Mouse (Mus musculus): Measurements from ENCODE around the gene Tox2. TPM values are rescaled to one million over a fixed set of nuclear protein-coding genes. Genes with fewer than 3 reads are reported as not detected.
A peak's percentile ranks its signal among the peaks of the same experiment; 100 is the strongest.

The Tox2 gene
- 35.0 and 35.5 TPM in 2 replicates for polyA plus RNA-seq (2014; fragmentation: Nextera tagmentation; extraction: Ambion mirVana)

DNA sequence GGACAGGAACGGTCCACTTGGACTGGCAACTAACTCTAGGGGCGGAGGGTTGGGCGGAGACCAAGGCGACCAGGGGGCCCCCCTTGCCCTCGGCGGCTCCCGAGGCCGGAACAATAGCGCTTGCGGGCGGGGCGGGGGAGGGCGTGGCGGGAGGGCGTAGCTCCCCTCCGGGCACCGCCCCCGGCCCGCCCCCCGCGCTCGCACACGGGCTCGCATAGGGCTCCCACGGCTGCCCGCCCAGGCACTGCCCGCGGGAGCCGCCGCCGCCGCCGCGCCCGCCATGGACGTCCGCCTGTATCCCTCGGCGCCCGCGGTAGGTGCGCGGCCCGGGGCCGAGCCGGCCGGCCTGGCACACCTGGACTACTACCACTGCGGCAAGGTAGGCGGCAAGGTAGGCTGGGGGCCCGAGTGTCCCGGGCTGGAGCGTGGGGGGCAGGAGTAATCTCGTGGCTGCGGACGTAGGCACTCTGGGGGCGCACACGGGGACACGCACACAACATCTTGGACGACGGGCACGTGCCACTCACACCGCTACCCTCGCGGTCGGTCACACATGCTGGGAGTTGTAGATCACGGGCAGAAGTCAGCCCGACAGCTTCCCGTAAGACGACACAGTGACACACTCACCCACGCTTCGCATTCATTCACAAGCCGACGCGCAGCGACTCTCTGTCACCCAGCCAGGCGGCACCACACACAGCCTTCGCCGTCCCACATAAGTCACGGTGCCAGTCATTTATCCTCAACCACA lies at the start of gene Tox2:
Gene Tox2, plus strand, starts transcription at position 242 of the 751 bp plus-strand sequence.
- peak; percentile 87 for ATAC-seq (replicated peaks; ENCODE audit: low FRiP score)
- Histone ChIP-seq H3K4me2 (ENCODE audit: low read depth, low read length, severe bottlenecking) (peak within 1 kb of the TSS; percentile 89), H3K9me3 (ENCODE audit: control insufficient read depth, low read length) (no peaks in the 10 kb centered on the region; the same call in 1 of the 2 replicates), H3K27ac (ENCODE audit: low read depth, low read length) (peak within 1 kb of the TSS; percentile 50; the same call in 1 of the 2 replicates), H3K4me3 (ENCODE audit: low read depth, low read length) (peak within 1 kb of the TSS; percentile 67), H3K36me3 (ENCODE audit: control insufficient read depth, insufficient read depth, low read length) (no peaks in the 10 kb centered on the region), H3K27me3 (ENCODE audit: control insufficient read depth, insufficient read depth, low read length) (peaks cover 6% of the 10 kb centered on the region), H3K4me1 (replicated peaks; ENCODE audit: control insufficient read depth, insufficient read depth, low read length) (peaks cover 19% of the 10 kb centered on the region), H3K9ac (ENCODE audit: low read length) (peak within 1 kb of the TSS; percentile 80)
- WGBS, result under 1% methylated on average over 74 of the region's 79 CpGs
- DNase-seq (ENCODE audit: low spot score), result peak; percentile 91

DNA sequence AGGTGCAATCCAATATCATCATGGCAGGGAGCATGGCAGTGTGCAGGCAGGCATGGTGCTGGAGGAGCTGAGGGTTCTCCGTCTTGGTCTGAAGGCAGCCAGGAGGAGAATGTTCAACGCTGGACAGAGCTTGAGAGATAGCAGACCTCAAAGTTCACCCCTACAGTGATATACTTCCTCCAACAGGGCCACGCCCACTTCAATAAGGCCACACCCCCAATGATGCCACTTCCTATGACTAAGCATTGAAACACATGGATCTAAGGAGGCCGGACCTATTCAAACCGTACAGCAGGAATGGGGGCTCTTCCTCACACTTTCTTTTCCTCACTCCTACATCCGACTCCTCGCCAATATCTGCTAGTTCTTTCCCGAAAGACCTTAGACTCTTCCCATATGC lies 48.3 kb upstream of the Tox2 start:
- H3K27ac ChIP-seq (ENCODE audit: low read depth, low read length), result no peak overlapping the region
- no peak overlapping the region for H3K4me2 ChIP-seq (ENCODE audit: low read depth, low read length, severe bottlenecking)
- no peak overlapping the region for H3K4me3 ChIP-seq (ENCODE audit: low read depth, low read length)
- H3K9me3 ChIP-seq (ENCODE audit: control insufficient read depth, low read length), result no peaks in the 10 kb centered on the region; the same call in 1 of the 2 replicates
- ATAC-seq (replicated peaks; ENCODE audit: low FRiP score) (no peak), DNase-seq (ENCODE audit: low spot score) (no peak)
- WGBS, result 92% methylated on average over 8 of the region's 8 CpGs
- no peaks in the 10 kb centered on the region for H3K36me3 ChIP-seq (ENCODE audit: control insufficient read depth, insufficient read depth, low read length)
- H3K4me1 ChIP-seq (replicated peaks; ENCODE audit: control insufficient read depth, insufficient read depth, low read length), result peaks cover 9% of the 10 kb centered on the region; the same call in 1 of the 2 replicates
- no peak overlapping the region for H3K9ac ChIP-seq (ENCODE audit: low read length)
- H3K27me3 ChIP-seq (ENCODE audit: control insufficient read depth, insufficient read depth, low read length), result no peaks in the 10 kb centered on the region

DNA sequence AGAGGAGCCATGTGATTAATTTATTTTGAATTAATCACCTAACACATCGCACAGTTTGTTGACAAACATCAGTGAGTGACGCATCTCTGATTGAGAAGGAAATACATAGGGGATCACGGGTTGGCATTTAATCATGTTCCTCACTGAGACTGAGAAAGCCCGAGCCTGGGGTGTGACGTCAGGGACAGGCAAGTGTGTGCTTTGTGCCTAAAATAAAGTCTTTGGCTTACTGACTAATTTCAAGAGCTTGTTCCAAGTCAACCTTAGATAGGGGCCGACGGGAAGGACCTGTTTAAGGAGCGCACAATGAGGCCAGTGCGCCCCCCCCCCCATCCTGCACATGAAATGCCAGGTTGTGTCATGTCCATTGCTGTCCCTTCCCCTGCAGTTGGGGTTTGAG lies 43.9 kb upstream of the Tox2 start:
- H3K9ac ChIP-seq (ENCODE audit: low read length), result no peak overlapping the region
- no peaks in the 10 kb centered on the region for H3K36me3 ChIP-seq (ENCODE audit: control insufficient read depth, insufficient read depth, low read length)
- DNase-seq (ENCODE audit: low spot score) (no peak), ATAC-seq (replicated peaks; ENCODE audit: low FRiP score) (no peak)
- H3K9me3 ChIP-seq (ENCODE audit: control insufficient read depth, low read length), result no peaks in the 10 kb centered on the region; the same call in 1 of the 2 replicates
- no peaks in the 10 kb centered on the region for H3K27me3 ChIP-seq (ENCODE audit: control insufficient read depth, insufficient read depth, low read length)
- WGBS, result 94% methylated on average over 9 of the region's 9 CpGs
- H3K4me1 ChIP-seq (replicated peaks; ENCODE audit: control insufficient read depth, insufficient read depth, low read length), result no peaks in the 10 kb centered on the region
- no peak overlapping the region for H3K27ac ChIP-seq (ENCODE audit: low read depth, low read length)
- H3K4me2 ChIP-seq (ENCODE audit: low read depth, low read length, severe bottlenecking), result no peak overlapping the region
- H3K4me3 ChIP-seq (ENCODE audit: low read depth, low read length), result no peak overlapping the region

DNA sequence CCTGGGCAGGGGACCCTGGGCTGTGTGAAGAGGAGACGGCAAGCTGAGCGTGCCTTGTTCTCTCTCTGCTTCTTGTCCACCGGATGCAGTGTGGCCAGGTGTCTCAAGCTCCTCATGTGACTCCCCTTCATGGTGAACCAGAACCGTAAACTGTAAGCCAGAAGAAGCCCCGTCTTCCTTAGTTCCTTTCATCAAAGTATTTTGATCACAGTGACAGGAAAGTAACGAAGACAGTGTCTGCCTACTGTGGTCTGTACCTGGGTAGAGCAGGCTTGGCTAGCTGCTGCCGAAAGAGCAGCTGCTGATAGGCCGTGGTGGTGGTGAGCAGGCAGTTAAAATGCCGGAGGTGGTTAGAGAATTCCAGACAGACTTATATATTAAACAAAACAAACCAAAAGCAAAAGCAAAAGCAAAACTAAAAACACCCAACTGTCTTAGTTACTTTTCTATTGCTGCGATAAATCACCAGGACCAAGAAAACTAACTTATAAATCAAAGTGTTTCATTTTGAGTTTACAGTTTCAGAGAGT lies 38.4 kb upstream of the Tox2 start:
- Histone ChIP-seq H3K9ac (ENCODE audit: low read length) (no peak overlapping the region), H3K36me3 (ENCODE audit: control insufficient read depth, insufficient read depth, low read length) (no peaks in the 10 kb centered on the region), H3K27ac (ENCODE audit: low read depth, low read length) (no peak overlapping the region), H3K27me3 (ENCODE audit: control insufficient read depth, insufficient read depth, low read length) (no peaks in the 10 kb centered on the region), H3K4me2 (ENCODE audit: low read depth, low read length, severe bottlenecking) (no peak overlapping the region), H3K9me3 (ENCODE audit: control insufficient read depth, low read length) (no peaks in the 10 kb centered on the region), H3K4me1 (replicated peaks; ENCODE audit: control insufficient read depth, insufficient read depth, low read length) (peaks cover 4% of the 10 kb centered on the region; the same call in 1 of the 2 replicates), H3K4me3 (ENCODE audit: low read depth, low read length) (no peak overlapping the region)
- no peak for ATAC-seq (replicated peaks; ENCODE audit: low FRiP score)
- DNase-seq (ENCODE audit: low spot score), result no peak
- 94% methylated on average over 10 of the region's 10 CpGs for WGBS

DNA sequence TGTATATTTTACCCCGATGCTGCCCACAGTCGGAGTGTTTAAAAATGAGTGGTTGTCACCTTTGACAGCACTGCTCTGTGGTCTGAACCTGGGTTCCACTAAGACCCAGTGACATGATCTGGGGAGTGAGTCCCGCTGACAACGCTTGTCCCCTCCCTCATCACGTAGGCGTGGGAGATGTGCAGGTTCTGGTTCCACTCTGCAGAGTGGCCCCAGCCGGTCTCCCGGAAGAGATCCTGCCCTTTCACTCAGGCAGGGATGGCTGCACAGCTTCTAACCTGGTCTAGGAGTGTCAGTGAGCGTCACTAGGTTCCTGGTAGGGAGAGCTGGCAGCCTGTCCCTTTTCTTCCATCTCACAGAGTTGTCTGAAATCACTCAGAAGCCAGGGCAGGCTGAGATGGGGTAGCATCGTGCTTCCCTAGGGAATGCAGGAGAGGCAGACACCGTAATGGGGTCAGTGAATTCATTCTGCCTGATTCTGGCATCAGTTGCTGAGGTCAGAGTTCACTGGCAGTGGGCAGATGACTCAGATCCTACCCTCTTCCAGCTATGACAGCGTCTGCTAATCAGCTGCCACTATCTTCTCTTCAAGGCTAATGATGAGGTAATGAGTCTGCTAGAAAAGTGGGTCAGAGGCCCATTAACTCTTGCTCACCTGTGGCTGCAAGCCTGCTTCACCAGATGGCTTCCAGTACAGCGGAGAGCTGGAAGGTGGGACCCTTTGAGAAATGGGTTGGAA lies 36.7 kb upstream of the Tox2 start:
- WGBS, result 64% methylated on average over 13 of the region's 13 CpGs
- DNase-seq (ENCODE audit: low spot score) (no peak), ATAC-seq (replicated peaks; ENCODE audit: low FRiP score) (no peak)
- H3K4me3 ChIP-seq (ENCODE audit: low read depth, low read length), result no peak overlapping the region
- H3K4me2 ChIP-seq (ENCODE audit: low read depth, low read length, severe bottlenecking), result no peak overlapping the region
- H3K4me1 ChIP-seq (replicated peaks; ENCODE audit: control insufficient read depth, insufficient read depth, low read length), result peaks cover 5% of the 10 kb centered on the region; the same call in 1 of the 2 replicates
- H3K9ac ChIP-seq (ENCODE audit: low read length), result no peak overlapping the region
- no peaks in the 10 kb centered on the region for H3K9me3 ChIP-seq (ENCODE audit: control insufficient read depth, low read length)
- H3K36me3 ChIP-seq (ENCODE audit: control insufficient read depth, insufficient read depth, low read length), result no peaks in the 10 kb centered on the region
- no peaks in the 10 kb centered on the region for H3K27me3 ChIP-seq (ENCODE audit: control insufficient read depth, insufficient read depth, low read length)
- no peak overlapping the region for H3K27ac ChIP-seq (ENCODE audit: low read depth, low read length)

DNA sequence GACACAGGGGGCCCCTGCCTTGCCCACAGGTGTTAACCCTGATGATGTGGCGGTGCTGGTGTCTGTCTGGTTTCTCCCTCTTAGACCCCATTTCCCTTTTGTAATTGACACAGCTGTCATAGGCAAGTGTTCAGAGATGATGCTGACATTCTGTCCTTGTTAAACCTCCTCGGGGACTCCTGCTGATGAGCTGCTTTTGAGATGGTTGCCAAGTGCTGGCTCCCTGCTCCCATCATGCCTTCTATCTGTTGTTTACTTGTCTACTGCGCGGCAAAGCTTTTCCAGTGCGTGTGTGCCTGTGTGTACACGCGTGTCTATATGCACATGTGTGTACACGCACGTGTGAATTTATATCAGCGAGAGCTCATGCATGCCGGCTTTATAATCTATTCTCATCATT lies 31.0 kb upstream of the Tox2 start:
- WGBS, result 93% methylated on average over 11 of the region's 11 CpGs
- Histone ChIP-seq H3K27ac (ENCODE audit: low read depth, low read length) (no peak overlapping the region), H3K36me3 (ENCODE audit: control insufficient read depth, insufficient read depth, low read length) (no peaks in the 10 kb centered on the region), H3K27me3 (ENCODE audit: control insufficient read depth, insufficient read depth, low read length) (no peaks in the 10 kb centered on the region), H3K4me2 (ENCODE audit: low read depth, low read length, severe bottlenecking) (no peak overlapping the region), H3K9me3 (ENCODE audit: control insufficient read depth, low read length) (no peaks in the 10 kb centered on the region), H3K9ac (ENCODE audit: low read length) (no peak overlapping the region), H3K4me3 (ENCODE audit: low read depth, low read length) (no peak overlapping the region), H3K4me1 (replicated peaks; ENCODE audit: control insufficient read depth, insufficient read depth, low read length) (peaks cover 3% of the 10 kb centered on the region; the same call in 1 of the 2 replicates)
- DNase-seq (ENCODE audit: low spot score), result no peak
- no peak for ATAC-seq (replicated peaks; ENCODE audit: low FRiP score)

DNA sequence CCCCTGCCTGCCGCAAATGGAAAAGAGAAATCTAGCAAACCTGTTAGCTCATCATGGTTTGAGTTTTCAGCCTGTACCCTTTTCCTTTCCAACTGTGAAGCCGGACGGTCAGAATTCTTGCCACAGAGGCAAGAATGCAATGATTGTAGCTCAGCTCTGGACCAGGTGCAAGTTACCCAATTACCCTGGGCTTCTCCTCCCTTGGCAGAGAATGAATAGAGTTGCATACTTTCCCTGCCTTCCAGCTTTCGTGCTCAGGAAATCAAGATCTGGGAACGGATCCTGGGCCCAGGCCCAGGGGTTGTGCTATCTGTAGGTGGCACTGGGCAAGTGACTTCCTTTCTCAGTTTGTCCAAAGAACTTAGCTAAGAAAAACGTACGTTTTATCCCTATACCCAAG lies 28.9 kb upstream of the Tox2 start:
- ATAC-seq (replicated peaks; ENCODE audit: low FRiP score) (no peak), DNase-seq (ENCODE audit: low spot score) (no peak)
- no peak overlapping the region for H3K4me3 ChIP-seq (ENCODE audit: low read depth, low read length)
- H3K9ac ChIP-seq (ENCODE audit: low read length), result no peak overlapping the region
- 78% methylated on average over 7 of the region's 7 CpGs for WGBS
- H3K27me3 ChIP-seq (ENCODE audit: control insufficient read depth, insufficient read depth, low read length), result no peaks in the 10 kb centered on the region
- H3K4me2 ChIP-seq (ENCODE audit: low read depth, low read length, severe bottlenecking), result no peak overlapping the region
- no peaks in the 10 kb centered on the region for H3K36me3 ChIP-seq (ENCODE audit: control insufficient read depth, insufficient read depth, low read length)
- peaks cover 3% of the 10 kb centered on the region; the same call in 1 of the 2 replicates for H3K4me1 ChIP-seq (replicated peaks; ENCODE audit: control insufficient read depth, insufficient read depth, low read length)
- H3K27ac ChIP-seq (ENCODE audit: low read depth, low read length), result no peak overlapping the region
- H3K9me3 ChIP-seq (ENCODE audit: control insufficient read depth, low read length), result no peaks in the 10 kb centered on the region

DNA sequence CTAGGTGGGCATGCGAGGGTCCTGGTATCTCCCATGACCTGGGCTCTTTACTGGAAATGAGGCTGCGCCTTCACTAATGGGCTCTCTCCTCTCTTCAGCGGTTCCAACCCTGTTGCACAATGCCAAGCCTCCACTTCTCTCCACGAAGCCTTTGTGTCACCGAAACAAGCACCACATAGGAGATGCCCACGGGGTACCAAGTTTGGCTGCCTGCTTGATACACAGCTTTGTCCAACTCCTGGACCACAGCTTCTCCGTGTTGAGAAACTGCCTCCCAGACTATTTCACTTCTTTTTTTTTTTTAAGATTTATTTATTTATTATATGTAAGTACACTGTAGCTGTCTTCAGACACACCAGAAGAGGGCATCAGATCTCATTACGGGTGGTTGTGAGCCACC lies 27.1 kb upstream of the Tox2 start:
- H3K9ac ChIP-seq (ENCODE audit: low read length), result no peak overlapping the region
- 90% methylated on average over 7 of the region's 8 CpGs for WGBS
- no peaks in the 10 kb centered on the region for H3K36me3 ChIP-seq (ENCODE audit: control insufficient read depth, insufficient read depth, low read length)
- no peak overlapping the region for H3K27ac ChIP-seq (ENCODE audit: low read depth, low read length)
- no peak overlapping the region for H3K4me3 ChIP-seq (ENCODE audit: low read depth, low read length)
- H3K27me3 ChIP-seq (ENCODE audit: control insufficient read depth, insufficient read depth, low read length), result no peaks in the 10 kb centered on the region
- H3K4me1 ChIP-seq (replicated peaks; ENCODE audit: control insufficient read depth, insufficient read depth, low read length), result no peaks in the 10 kb centered on the region
- no peak for DNase-seq (ENCODE audit: low spot score)
- H3K4me2 ChIP-seq (ENCODE audit: low read depth, low read length, severe bottlenecking), result no peak overlapping the region
- no peak for ATAC-seq (replicated peaks; ENCODE audit: low FRiP score)
- H3K9me3 ChIP-seq (ENCODE audit: control insufficient read depth, low read length), result no peaks in the 10 kb centered on the region
